Mouse (Mus musculus) left cerebral cortex, postnatal 4 days (tissue): ENCODE data around the gene Disc1. TPM values are rescaled to one million over a fixed set of nuclear protein-coding genes. Genes with fewer than 3 reads are reported as not detected.

Source experiments
- DNase-seq: peaks from one replicate; pipeline ENCODE4 v3.0.0-alpha.2; 2022
- intact Hi-C: fragments of 180-260 bp; cut with DNase I; formaldehyde crosslinking; loops from one replicate; pipeline ENCODE4 v1.15.1; 2025
- microRNA-seq: library from miRNA; unstranded; fragments of <30 nt; microRNA quantifications from one replicate; pipeline ENCODE4 v1.2.0, GENCODE M21; 2022
- total RNA-seq, 2 experiments: library from RNA; stranded (reverse); gene quantifications; 2 replicates each; pipeline ENCODE4 v1.2.3; 2021

The Disc1 gene
- total RNA-seq, 2 experiments from 2014 or later = 3.9 to 4.4 TPM

- intact Hi-C loops = no loop called here
- DNase-seq = no peak
Observed at GRCm38 (mm10) chr8:125291932-125292717, 238.1 kb downstream of the Disc1 start.

- peak; percentile 45 for DNase-seq
- intact Hi-C loops = no loop called here
Observed at GRCm38 (mm10) chr8:125292933-125293591, 239.1 kb downstream of the Disc1 start.

GRCm38 (mm10) chr8:125299248-125299647 lies 245.3 kb downstream of the Disc1 start:
- no peak for DNase-seq
- intact Hi-C loops = no loop called here

GRCm38 (mm10) chr8:125301931-125302361 lies 248.0 kb downstream of the Disc1 start:
- DNase-seq = no peak
- intact Hi-C loops = no loop called here

- no peak for DNase-seq
- intact Hi-C loops = no loop called here
Observed at GRCm38 (mm10) chr8:125306665-125307064, 252.7 kb downstream of the Disc1 start.

- DNase-seq = no peak
- intact Hi-C loops = no loop called here
Observed at GRCm38 (mm10) chr8:125309985-125310384, 256.0 kb downstream of the Disc1 start.

Small RNA genes lying within 50 kb of the gene (microRNA-seq; reads per million reads assigned to microRNA genes)
- gene Gm22197 = not detected

Other genes with a start within 250 kb of the Disc1 start
- gene Gnpat, start 191.2 kb upstream of the Disc1 start, total RNA-seq = 10 to 100 TPM; 62.1 to 69.6 TPM
- gene 2810004N23Rik, start 191.1 kb upstream of the Disc1 start, total RNA-seq = 10 to 100 TPM; 21.2 to 24.2 TPM
- 10 to 100 TPM; 32.8 to 33.8 TPM for gene Exoc8, start 156.5 kb upstream of the Disc1 start, total RNA-seq
- gene Sprtn, start 156.3 kb upstream of the Disc1 start, total RNA-seq = 10 to 100 TPM; 17.2 to 17.6 TPM
- gene Egln1, start 104.9 kb upstream of the Disc1 start, total RNA-seq = 10 to 100 TPM; 57.0 to 59.0 TPM
- 10 to 100 TPM; 70.9 to 77.4 TPM for gene Tsnax, start 41.2 kb upstream of the Disc1 start, total RNA-seq